Mouse (Mus musculus) ZHBTc4 (cell line): ENCODE results near the gene Gm3415.
"Not testable (repeated sequence)": the region's sequence is repeated elsewhere in the genome, so short reads cannot be mapped to it uniquely, and the experiment has no call there.

Source experiments
- DNase-seq: peaks from one replicate; pipeline ENCODE4 v3.0.0-alpha.2; 2011; ENCODE audit warnings: low read depth, low spot score

The Gm3415 gene

GRCm38 (mm10) chr5:146599216-146599615 lies 43.3 kb downstream of the Gm3415 start:
- DNase-seq, result not testable (repeated sequence)

DNA sequence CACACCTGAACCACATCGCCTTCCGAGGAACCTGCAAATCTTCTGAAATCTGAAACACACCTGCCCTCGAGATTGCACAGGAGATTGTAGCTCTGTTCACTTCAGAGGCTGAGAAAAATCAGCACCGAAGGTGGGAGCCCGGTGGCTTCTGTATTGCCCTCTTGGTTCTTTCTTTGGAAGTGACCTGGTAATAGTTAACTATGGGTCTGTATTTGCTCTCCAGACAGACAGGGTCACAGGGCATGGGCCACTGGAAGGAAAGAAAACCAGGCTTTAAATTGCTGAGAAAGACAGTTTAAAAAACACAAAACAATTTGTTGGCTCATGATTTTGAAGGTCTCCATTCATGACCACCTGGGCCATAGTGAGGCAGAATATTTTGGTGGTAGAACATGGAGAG lies 44.0 kb downstream of the Gm3415 start:
- DNase-seq, result no peak

DNA sequence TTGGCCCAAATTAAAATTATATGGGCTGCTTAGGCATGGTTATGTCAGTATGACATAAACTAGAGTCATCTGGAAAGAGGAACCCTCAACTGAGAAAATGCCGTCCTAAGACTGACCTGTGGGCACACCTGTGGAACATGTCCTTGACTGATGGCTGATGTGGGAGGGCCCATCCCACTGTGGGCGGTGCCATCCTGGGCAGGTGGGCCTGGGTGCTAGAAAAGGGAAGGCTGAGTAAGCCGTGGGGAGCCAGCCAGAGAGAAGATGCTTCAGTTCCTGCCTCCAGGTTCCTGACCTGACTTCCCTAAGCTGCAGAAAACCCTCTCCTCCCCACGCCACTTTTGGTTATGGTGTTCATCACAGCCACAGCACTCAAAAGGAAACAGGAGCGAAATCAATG lies 50.3 kb downstream of the Gm3415 start:
- DNase-seq, result no peak

- no peak for DNase-seq
These were observed 51.0 kb downstream of the Gm3415 start for GRCm38 (mm10) chr5:146606895-146607294.

DNA sequence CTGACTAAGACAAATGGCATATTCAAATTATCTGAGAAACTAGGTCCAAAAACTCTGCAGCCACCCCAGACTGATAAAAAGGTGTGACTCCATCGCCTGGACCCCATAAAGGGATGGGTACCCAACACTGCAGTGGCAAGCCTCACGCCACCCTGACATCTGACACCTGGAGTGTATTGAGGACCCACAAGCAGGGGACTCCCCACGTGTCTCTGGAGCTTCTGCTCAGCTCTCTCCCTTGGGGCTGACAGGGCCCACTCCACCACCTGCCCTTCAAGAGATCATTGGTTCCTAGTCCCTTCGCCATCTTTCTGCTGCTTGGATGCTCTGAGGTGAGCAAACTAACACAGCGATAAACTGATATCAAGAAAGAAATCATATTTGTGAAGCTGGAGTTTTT lies 51.9 kb downstream of the Gm3415 start:
- DNase-seq, result no peak
